Mouse (Mus musculus) thymus, postnatal 10 days (tissue): ENCODE measurements around the gene Ippk.

Source experiments
- DNase-seq, 2 experiments: peaks; one replicate each; pipeline ENCODE4 v3.0.0; 2021; ENCODE audit warnings: low spot score in 2 of 2

Gene Ippk

DNA sequence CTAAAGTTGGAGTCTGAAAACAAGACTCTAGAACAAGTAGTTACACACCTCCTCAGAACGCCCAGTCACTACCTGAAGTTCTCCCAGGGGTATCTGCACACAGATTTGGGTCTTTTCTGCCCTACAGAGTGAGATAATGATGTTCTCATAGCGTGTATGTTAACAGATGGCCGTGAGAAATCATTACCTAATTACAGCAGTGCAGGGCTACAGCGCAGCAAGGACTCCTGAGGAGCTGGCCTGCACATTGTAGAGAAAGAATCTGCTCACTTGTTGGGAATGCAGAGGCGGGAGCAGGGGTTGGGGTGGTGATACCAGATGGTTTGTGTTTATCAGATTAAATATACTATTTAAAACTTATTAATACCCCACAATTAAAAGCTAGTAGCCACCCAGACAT is 59.5 kb downstream of the Ippk start:
- no peak for DNase-seq

DNA sequence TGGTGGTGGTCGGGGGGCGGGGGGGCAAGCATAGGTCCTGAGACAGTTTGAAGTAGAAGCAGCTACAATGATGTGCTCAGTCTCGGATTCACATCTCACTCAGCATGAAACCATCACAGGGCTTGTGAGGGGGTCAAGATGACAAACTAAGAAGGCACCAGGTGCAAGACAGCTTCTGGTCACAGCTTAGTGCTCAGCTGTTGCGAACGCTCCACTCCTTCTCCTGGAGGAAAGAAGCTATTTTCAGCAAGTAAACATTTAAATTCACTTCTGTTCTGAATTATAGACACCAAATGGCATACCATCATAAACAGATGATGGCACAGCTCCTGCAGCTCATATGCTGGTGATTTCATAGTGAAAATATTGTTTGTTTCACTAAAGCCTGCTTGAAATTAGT is 64.3 kb downstream of the Ippk start:
- DNase-seq = no peak

DNA sequence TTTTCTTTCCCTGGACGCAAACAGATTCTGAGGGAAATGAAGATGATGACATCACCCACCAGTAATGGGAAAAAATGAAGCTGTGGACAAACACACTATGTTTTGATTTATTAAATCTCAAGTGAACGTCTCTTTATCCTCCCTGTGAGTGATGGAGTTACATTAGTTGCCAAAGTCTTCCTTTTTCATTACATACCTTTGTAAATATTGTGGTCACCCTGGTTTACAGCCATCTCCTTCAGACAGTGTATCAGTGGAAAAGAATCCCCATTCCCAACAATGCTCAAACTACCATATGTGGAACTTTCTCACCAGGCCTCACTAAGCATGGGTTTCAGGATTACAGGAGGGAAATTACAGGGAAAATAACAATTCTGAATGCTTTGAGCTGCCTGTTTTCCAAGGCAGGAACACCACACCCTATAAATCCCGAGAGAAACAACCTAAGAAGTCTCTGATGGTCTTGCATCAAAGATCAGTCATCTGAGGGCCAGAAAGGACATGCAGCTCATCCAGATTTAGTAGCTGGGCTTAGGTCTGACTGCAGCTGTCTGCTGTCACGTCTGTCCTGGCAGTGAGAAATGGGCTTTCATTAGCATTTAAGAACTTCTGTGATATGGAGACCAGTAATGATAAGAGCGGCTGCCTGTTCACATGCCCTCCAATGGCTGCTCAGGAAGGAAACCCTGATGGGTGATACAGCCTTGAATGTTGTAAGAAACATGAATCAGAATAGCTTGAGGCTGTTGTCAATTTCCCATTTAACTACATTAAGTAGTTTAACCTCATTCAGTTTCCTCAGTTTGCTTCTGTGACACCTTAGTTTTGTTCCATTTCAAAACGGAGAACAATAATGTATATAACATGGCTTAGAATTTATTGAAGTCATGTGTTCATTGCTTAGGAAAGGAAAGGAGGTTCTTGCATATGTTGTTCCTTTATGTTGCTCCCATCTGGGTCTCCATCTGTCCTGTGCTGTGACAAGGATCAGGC is 71.6 kb downstream of the Ippk start, which contains the start of gene Tes3-ps:
TSS of gene Tes3-ps (plus strand) at position 943 of the 993 bp plus-strand sequence.
- no peak for DNase-seq

DNA sequence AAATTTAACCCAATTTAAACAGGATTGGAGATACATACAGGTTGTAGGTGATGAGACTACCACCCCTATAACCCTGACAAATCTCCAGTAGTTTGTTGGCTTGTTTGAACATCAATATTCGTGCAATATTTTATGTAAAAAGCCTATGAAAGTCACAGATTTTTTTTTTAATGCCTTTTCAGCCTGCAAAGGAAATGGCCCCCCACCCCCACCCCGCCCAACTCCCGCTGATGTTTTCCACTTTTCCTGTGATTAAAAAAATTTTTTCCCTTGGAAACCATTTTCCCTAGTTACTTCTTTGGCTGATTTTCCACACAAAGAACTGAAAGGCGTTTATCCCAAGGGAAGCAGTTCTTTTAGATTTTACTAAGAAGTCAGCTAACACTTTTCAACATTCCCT is 83.5 kb downstream of the Ippk start, which contains the start of gene Ecm2:
TSS of gene Ecm2 (plus strand) at position 301 of the 400 bp plus-strand sequence.
- no peak for DNase-seq

DNA sequence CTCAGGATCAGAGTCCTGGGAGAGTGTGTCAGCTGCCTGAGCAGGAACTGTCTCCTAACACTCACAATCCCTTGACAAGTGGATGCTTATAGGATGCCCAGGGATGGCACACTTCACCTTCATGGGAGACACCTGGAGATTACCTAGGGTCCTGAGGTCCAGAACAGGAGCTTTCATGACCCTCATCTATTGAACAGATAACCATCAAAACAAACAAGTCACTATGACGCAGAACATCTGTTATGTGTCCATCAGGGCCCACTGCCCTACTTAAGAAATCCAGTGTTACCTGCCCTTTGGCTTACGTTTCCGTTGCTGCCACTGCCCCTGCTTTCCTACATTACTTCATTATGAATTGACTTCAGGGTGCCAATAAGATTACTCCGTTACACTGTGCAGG is 84.7 kb downstream of the Ippk start:
- DNase-seq = no peak

GRCm38 (mm10) chr13:49507176-49507575 is 86.1 kb downstream of the Ippk start:
- DNase-seq = no peak
